Mouse (Mus musculus): Measurements from ENCODE around the gene Nup107.
A peak's percentile ranks its signal among the peaks of the same experiment; 100 is the strongest.

Gene Nup107

DNA sequence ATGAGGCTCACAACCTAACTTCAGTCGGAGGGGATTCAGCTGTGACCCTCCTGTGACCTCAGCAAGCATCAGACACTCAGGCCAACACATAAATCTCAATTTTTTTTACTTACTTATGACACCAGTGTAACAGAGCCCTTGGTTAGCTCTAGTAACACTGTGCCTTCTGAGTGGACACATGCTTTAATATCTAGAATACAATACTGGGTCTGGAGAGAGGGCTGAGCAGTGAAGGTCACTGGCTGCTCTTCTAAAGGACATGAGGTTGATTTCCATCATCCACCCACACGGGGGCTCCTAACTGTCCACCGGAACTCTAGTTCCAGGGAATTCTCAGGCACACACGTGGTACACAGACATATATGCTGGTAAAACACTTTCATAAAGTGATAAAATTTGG lies 13.6 kb downstream of the Nup107 start:
- DNase-seq (ENCODE audit: low read depth, low spot score) = no peak

DNA sequence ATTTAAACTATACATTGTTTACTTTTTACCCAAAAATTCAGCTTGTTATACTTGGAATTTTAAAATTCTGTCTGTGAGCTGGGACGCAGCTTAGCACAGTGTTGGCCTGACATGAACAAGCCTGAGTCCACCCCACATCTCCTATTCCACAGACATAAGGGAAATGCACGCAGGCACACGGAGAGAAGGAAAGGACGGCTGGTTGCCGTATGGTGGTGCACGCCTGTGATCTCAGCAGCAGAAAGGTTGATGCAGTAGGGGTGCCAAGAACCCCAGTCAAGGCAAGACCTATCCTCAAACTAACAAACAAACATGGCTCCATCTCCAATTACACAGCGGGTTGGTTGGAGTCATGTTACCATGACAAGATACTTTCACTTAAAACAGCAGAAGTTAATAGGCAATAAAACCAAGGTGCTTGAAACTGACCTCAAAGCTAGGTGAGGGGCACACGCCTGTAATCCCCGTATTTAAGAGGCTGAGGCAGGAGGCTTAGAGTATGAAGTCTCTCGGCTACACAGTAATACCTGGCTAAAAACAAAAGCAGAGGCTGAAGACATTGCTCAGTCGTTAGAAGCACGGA lies 14.1 kb downstream of the Nup107 start:
- DNase-seq (ENCODE audit: low read depth, low spot score) = no peak

DNA sequence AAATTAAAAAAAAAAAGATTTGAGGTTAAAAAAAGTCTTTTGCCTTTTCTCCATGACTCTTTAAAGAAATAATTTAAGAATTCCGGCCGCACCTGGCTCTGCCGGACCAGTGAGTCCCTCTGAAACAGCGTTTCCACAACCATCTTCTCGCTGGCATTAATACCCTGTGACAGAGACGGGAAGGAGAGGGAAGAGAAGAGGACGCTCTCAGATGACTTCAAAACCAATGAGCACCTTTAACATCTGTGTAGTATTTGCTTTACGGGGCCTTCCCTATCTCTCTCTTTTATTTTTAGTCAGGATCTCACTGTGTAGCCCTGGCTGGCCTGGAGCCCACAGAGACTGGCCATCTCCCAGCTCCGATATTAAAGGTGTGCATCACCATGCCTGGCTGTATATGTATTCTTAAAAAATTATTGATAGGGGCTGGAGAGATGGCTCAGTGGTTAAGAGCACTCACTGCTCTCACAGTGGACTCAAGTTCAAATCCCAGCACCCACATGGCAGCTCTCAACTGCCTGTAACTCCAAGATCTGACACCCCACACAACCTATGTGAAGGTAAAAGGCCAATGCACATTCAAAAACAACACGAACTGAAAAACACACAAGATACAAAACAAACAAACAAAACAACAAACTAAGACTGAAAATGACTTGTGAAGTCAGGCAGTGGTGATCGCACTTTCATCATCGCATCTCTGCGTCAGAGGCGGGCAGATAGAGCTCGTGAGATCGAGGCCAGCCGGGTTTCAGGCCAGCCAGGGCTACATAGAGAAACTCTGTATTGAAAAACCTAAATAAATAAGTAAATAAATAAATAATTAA lies 14.8 kb downstream of the Nup107 start:
- no peak for DNase-seq (ENCODE audit: low read depth, low spot score)

DNA sequence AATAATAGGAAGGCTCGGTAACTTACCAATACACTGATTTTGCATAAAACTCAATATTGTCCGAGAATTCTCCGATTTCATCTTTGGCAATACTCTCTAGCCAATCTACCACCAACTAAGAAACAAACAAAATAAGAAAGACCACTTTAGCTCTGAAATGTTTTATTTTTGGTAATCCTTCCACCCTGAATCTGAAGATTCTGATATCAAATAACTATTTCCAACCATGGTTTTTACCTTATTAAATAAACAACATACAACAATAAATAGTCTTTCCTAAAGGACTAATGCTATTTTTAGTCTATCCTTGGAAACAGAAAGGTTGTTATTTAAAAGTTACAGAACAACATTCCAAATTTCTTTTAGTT lies 15.4 kb downstream of the Nup107 start:
- no peak for DNase-seq (ENCODE audit: low read depth, low spot score)

DNA sequence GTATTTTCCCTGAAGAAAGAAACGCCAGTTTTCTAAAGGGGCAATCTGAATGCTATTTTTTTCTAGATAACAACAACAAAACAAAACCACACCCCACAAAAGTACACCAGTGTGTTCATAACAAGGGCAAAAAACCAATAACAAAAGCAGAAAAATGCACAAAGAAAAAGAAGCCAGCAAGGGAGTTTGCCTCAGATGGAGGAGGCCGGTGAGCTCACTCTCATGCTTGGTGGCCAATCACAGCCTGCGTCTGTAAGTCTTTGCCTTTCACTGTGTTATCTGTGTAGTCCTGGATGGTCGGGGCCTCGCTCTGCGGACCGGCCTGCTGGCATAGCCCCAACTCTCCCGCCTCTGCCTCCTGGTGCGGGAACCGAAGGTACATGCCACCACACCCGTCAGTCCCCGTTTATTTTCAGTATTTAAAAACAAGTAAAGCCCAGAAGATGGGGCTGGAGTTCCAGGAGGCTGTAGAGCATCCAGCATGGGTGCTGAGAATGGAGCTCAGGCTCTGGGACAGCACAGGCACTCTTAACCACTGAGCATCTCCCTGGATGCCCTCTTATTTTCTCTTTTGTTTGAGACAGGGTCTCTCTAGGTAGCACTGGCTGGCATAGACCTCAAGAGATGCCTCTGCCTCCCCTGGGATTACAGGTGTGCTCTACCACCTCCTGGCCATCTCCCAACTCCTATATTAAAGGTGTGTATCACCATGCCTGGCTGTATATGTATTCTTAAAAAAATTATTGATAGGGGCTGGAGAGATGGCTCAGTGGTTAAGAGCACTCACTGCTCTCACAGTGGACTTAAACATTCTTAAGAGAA lies 16.0 kb downstream of the Nup107 start:
- DNase-seq (ENCODE audit: low read depth, low spot score) = no peak

DNA sequence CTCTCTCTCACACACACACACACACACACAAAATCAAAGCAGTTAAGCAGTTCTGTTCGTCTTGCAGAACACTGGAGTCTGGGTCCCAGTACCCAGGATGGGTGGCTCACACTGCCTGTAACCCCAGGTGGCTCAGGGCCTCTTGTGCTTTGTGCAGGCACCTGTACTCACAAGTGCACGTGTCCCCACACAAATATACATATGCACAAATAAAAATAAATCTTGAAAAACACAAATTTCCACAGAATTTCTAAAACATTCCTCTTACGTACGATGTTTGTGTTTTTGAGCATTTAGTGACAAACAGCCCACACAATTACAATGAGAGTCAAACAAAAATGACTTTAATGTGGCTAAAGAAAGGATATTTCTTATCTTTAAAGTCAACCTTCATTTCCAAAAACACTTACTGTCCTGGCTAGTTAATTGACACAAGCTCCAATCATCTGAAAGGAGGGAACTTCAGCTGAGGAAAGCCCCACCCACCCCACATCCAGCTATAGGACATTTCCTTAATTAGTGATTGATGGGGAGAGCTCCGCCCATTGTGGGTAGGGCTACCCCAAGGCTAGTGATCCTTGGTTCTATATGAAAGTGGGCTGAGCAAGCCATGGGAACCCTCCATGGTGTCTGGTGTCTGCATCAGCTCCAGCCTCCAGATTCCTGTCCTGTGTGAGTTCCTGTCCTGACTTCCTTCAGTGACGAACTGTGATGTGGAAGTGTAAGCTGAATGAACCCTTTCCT lies 16.9 kb downstream of the Nup107 start:
- DNase-seq (ENCODE audit: low read depth, low spot score) = peak; percentile 36

DNA sequence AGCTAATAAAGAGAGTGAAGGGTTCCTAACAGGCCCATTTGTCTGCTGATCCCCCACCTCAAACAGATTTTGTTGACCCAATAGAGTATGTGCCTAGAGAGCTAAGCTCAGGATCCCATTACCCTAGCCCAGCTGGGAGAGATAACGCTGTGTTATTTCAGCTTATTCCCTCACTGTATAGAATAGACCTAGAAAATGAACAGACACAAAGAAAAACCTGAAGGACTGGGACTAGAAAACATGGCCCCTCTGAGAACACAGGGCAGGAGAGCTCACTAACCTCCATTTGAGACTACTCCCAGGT lies 17.7 kb downstream of the Nup107 start:
- no peak for DNase-seq (ENCODE audit: low read depth, low spot score)

DNA sequence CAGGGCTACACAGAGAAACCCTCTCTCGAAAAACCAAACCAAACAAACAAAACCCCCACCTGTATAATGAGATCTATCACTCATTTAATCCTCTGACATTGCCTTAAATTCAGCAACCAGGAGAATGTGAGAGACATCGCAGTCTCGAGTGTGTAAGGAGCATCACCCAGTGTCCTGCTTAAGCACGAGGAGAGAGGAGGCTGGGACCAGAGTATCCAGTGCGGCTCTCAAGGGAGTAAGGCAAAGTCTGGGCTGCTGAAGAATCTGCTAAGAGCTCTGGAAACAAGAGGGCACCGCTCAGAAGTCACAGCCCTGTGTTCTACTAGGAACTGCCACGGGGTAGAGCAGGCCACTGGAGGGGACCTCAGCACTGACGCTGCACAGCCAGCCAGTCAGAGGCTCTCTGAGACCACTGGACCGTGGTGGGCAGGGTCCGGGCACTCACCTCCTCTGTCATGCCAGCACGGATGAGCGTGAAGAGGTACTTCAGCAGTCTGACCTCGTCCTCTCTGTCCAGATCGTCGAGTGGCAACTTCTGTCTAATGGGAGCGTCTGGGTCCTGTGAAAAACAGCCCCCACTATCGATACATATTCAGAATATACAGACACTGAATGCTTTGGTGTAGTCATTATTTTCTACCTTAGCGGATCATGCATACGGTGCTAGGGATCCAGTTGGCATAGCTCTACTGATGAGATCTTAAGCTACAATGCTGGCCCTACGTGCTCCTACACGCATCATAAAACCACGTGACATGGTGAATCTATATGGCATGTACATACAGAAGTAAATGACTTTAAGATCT lies 18.3 kb downstream of the Nup107 start:
- DNase-seq (ENCODE audit: low read depth, low spot score) = no peak

DNA sequence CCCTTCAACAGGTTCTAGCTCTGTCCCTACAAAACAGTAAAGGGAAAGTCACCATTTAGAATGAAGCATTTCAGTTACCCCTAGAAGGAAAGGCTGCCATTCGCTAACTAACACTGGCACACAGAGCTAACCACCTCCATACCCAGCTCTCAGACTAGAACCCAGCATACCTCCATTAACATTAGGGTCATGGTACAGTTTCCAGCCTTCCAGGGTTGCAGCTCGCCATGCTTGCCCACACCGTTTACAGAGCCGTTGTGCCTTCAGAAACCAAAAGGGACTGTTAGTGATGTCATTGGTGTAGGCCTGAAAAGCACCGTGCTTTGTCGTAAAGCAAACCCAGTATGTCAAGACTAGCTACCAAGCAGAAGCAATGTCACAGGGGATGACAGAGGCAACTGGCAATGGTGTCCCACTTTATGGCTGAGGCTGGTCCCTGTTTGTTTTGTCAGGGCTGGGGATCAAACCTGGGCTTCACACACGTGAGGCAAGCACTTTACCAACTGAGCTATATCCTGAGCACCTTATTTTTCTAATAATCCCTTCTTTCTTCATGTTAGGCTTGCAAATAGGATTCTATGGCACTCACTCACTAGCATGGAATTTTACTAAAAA lies 19.3 kb downstream of the Nup107 start:
- DNase-seq (ENCODE audit: low read depth, low spot score) = no peak

DNA sequence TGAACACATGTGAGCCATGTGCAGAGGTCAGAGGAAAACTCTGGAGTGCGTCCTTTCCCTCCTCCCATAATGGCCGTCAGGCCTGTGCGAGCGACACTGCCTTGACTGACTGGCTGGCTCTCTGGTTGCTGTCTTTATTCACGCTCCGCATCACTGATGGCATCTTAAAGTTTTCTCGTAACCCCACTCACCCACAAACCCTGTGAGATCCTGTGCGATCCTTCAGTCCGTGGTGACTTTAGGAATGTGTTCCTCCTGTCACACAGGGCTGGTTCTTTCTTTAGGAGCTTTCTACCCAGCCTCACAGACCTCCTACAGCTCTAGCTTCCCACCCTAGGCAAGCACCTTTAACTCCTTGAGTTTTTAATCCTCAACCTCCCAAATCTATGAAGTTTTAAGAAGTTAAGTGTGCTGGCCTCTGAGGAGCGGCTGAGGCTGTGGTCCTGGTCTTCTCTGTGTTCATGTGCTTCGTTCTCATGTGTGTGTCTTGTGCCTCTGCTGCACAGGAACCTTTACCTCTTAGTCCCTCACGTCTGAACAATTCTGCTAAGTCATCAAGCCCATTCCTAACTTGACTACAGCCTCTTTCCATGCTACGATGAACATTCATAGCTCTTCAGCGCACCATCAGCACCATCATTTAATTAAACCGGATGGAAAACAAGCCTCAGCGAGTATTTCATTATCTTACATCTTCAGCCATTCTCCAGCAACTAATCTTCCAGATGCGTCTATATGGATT lies 20.0 kb downstream of the Nup107 start:
- DNase-seq (ENCODE audit: low read depth, low spot score) = no peak

DNA sequence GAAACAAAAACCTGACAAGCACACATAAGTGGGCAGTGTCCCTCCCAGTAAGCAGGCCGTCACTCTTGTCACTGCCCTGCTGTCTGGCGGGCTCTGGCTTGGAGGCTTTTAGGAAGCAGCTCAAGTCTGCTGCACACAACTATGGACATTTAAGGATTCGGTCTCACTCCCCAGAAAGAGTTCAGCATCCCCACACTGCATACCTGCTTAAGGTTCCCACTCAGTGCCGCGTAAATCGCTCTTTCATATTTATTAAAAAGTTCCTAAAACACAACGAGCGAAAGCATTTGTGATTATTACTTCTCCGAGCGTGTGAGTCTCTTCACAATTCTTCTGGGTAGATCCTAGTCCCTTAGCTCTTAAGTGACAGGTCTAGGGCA lies 21.4 kb downstream of the Nup107 start:
- DNase-seq (ENCODE audit: low read depth, low spot score) = no peak

DNA sequence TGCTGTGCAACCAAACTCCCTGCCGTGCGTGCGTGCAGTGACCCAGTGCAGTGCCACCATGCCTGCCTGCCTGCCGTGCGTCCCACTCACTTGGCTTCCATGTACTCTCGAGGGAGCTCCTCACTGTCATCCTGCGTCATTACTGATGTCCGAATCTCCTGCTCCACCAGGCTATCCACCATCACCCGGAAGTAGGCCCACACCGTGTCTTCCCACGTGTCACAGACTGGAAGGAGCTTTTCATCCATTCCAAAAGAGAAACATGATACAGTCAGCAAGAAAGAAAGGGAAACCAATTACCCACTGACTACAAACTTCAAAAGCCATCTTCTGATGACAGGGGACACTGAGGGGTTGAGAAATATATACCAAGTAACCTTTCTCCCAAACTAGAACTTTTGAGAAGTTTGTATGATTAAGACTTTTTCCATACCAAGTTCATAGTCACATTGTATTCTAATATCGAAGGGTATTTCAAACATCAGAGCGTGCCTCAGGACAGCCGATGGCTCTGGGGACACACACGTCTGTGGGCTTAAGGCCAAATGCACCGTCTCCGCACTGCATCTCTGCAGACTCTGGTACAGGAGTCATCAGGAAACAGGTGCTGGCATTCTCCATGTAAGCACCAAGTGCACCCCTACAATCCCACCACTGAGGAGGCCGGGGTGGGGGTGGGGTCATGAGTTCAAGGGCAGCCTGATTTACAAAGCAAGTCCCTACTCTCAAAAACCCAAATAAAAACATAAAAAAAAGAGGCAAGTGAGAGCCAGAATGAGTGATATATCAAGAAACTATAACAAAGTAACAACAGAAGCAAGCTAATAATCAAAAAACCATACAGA lies 22.0 kb downstream of the Nup107 start:
- DNase-seq (ENCODE audit: low read depth, low spot score) = no peak

DNA sequence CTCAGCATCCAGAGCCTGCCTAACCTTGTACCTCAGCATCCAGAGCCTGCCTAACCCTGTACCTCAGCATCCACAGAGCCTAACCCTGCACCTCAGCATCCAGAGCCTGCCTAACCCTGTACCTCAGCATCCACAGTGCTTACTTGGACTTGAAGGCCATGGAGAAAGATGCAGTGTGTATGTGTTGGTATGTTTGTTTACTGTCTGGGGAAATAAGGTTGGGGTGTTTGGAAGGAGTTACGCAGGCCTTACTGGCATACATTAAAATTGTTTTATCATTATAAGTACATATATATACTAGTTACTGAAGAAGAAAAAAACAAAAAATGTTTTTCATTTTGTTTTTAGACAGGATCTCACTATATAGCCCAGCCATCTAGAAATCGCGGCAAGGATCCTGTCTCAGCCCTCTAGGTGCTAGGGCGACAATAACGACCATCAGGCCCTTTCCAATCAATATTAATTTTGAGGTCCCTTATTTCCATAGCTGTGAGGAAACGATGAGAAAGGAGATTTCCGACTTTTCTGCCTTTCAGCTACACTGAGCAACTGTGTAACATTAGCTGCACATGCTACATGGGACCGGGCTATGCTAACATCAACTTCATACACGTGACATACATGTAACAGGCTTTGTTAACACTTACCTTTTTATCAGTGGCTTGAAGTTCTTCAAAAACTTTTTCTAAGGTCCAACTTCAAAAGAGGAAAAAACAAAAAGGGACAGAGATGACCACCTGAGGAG lies 22.8 kb downstream of the Nup107 start:
- DNase-seq (ENCODE audit: low read depth, low spot score) = no peak

DNA sequence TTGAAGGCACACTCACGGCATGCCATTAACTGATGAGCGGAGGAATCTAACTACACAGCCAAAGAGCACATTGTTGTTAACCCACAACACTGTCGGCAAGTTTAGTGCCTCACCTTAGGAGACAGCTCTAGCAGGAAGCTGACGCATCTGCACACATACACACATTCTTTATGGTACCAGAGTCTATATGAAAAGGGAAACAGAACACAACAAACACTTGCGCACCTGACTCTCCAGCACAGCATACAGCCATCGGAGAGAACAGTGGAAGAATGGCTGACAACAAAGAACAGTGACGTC lies 24.4 kb downstream of the Nup107 start:
- DNase-seq (ENCODE audit: low read depth, low spot score) = no peak

DNA sequence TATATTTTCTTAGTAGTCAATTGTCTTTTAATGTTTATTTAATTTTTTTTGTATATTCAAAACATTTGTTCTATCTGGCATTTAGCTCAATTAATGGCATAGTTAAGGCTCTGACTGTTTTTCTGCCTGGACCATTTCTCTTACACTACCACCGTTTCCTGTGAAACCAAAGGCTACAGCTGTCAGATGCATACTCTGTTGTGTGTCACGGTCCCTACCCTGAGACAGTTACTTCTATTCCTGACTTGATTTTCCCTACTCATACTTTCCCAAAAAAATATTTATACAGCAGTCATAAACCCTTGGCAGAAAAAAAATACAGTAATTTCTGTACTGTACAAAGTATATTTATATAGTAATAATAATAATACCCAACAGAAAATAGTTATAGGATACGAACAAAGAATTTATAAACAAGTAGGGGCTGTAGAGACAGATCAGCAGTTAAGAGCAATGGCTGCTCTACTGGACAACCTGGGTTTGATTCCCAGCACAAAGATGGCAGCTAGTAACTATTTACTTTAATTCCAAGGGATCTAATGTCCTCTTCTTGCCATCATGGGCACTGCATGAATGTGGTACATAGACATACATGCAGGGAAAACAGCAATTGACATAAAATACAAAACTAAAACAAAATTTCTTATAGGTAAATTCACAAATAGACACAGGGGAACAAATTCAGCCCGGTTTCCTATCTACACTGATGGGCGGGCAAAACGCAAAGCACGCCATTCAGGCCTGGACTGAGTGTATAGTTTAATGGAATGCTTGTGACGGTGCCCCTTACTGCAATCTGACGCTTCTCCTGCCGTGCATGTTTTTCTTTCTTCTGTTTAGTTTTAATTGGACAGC lies 25.0 kb downstream of the Nup107 start:
- DNase-seq (ENCODE audit: low read depth, low spot score) = no peak

DNA sequence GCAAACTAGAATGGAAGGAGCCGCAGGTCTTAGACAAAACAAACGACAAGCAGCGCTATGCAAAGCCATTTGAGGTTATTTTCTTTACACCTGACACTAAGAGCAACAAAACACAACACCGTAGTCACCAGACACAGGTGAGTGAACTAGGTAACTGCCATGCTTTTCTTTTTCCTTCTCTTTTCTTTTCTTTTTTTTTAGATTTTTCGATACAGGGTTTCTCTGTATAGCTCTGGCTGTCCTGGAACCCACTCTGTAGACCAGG lies 25.7 kb downstream of the Nup107 start:
- no peak for DNase-seq (ENCODE audit: low read depth, low spot score)

DNA sequence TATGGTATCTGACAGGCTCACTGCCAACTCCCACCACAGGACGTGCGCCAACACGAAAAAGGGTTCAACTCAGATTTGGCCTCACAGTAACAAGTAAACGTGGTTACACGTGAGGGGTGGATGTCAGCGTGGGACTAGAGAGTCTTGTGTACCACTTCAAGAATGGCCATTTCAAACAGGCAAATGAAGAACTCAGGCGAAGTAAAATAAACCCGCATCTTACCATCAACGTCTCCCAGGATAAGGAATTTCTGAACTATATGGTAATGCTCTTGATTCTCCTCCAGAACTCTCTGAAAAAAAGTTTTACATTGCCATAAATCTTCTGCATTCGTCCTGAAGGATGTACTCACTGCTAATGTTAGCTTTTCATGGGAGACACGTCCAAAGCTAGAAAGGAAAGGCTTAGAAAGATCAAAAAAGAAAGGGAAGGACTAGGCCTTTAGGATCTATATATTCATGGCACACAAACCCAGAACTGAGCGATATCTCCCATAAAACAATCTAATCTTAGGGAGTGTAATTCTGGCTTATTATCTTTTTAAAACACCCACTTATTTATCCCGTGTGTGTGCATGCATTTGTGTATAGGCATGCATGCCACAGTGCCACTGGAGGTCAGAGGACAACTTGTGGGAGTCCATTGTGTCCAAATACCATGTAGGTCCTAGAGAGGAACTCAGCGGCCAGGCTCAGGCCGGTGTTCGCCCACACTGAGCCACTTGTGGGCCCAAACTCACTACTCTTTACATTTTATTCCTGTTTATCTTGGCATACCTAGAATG lies 26.2 kb downstream of the Nup107 start:
- DNase-seq (ENCODE audit: low read depth, low spot score) = no peak
